Mouse (Mus musculus): ENCODE measurements around the gene Scamp3. TPM values are rescaled to one million over a fixed set of nuclear protein-coding genes. Genes with fewer than 3 reads are reported as not detected.

The Scamp3 gene
- polyA plus RNA-seq, 1 experiment from 2014 or later, result 93.9 TPM

DNA sequence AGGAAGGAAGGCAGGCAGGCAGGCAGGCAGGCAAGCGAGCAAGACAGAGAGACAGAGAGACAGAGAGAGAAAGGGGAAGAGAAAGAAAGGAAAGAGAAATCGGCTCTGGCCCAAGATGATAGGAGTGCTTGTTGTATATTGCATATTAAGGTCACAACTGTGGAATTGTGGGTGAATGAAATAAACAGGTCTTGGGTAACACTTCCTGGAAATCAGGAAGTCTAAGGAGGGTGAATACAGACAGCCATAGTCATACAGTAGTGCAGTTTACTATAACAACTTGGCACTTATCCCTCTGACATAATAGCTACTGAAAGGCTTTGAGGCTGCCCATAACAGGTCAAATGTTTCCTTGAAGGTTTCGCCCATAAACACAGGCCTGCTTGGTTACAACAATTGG lies 22.6 kb downstream of the Scamp3 start:
- H3K4me2 ChIP-seq (ENCODE audit: low read depth, low read length), result no peak overlapping the region
- H3K9ac ChIP-seq (ENCODE audit: low read length), result no peak overlapping the region
- H3K4me3 ChIP-seq (ENCODE audit: low read length), result no peak overlapping the region
- H3K36me3 ChIP-seq (ENCODE audit: control insufficient read depth, insufficient read depth), result no peaks in the 10 kb centered on the region
- no peak overlapping the region for H3K27ac ChIP-seq (ENCODE audit: low read length)
- WGBS, result 69% methylated on average over 3 of the region's 3 CpGs
- H3K9me3 ChIP-seq (replicated peaks; ENCODE audit: control insufficient read depth, low read length), result no peaks in the 10 kb centered on the region
- no peak for ATAC-seq (replicated peaks; ENCODE audit: extremely low read depth, insufficient read depth, low FRiP score)
- peaks cover 15% of the 10 kb centered on the region for H3K4me1 ChIP-seq (ENCODE audit: control insufficient read depth, insufficient read depth, low read length)
- no peaks in the 10 kb centered on the region for H3K27me3 ChIP-seq (ENCODE audit: control insufficient read depth, insufficient read depth, low read length)

DNA sequence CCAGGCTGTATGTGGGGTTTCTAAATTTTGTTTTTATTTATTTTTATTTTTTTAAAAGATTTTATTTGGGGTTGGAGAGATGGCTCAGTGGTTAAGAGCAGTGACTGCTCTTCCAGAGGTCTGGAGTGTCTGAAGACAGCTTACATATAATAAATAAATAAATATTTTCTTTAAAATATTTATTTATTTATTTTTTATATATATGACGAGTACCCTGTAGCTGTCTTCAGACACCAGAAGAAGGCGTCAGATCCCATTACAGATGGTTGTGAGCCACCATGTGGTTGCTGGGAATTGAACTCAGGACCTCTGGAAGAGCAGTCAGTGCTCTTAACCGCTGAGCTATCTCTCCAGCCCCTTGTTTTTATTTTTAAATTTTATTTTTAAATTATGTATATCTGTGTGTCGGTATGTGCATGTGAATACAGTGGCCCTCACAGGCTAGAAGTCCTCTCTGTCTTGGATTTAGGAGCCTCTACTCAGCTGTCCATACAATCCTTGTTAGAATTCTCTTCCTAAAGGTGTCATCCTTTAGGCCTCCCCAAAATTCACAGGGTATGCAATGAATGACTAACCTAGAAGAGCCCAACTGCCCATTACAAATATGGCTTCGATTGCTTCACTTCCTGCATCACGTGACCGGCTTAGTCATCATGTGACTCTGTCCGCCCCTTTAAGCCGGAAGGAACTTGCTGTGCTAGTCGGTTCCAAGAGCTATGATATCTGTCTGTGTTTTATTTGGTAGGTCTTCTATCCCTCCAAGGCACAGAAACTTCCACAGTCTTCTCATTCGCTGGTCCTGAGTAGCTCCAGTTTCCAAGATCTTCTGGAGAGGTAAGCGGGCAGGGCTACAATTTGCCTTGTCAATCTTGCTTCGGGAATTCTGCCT lies 25.2 kb downstream of the Scamp3 start, which contains the start of gene Gba:
TSS of gene Gba (plus strand) at position 676 of the 889 bp plus-strand sequence.
- peaks cover 6% of the 10 kb centered on the region for H3K36me3 ChIP-seq (ENCODE audit: control insufficient read depth, insufficient read depth)
- H3K27ac ChIP-seq (ENCODE audit: low read length), result peak within 1 kb of the TSS; percentile 66
- peak within 1 kb of the TSS; percentile 77 for H3K4me3 ChIP-seq (ENCODE audit: low read length)
- H3K4me1 ChIP-seq (ENCODE audit: control insufficient read depth, insufficient read depth, low read length), result peaks cover 4% of the 10 kb centered on the region
- peak; percentile 83 for ATAC-seq (replicated peaks; ENCODE audit: extremely low read depth, insufficient read depth, low FRiP score)
- WGBS, result 23% methylated on average over 13 of the region's 13 CpGs
- peak within 1 kb of the TSS; percentile 86 for H3K4me2 ChIP-seq (ENCODE audit: low read depth, low read length)
- H3K27me3 ChIP-seq (ENCODE audit: control insufficient read depth, insufficient read depth, low read length), result no peaks in the 10 kb centered on the region
- peak within 1 kb of the TSS; percentile 75 for H3K9ac ChIP-seq (ENCODE audit: low read length)
- H3K9me3 ChIP-seq (replicated peaks; ENCODE audit: control insufficient read depth, low read length), result no peaks in the 10 kb centered on the region

DNA sequence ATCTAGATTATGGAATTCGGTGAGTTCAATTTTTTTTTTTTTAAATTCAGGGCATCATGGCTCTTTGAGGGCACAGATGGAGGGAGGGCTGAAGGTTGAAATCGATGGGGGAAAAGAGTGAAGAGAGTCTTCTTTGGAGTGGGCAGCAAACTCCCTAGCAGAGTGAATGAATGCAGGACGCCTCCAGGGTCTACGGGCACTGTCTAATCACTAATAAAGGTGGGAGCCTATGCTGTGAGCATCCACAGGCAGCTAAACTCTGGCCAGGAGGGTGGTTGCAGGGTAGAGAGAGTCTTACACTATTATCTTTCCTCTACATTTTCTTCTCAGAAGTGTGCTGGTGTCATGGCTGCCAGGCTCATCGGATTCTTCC lies 25.9 kb downstream of the Scamp3 start:
- H3K4me3 ChIP-seq (ENCODE audit: low read length), result peak overlapping the region; percentile 77
- H3K9me3 ChIP-seq (replicated peaks; ENCODE audit: control insufficient read depth, low read length), result no peaks in the 10 kb centered on the region
- peaks cover 12% of the 10 kb centered on the region for H3K36me3 ChIP-seq (ENCODE audit: control insufficient read depth, insufficient read depth)
- no peaks in the 10 kb centered on the region for H3K27me3 ChIP-seq (ENCODE audit: control insufficient read depth, insufficient read depth, low read length)
- ATAC-seq (replicated peaks; ENCODE audit: extremely low read depth, insufficient read depth, low FRiP score), result no peak
- peak overlapping the region; percentile 66 for H3K27ac ChIP-seq (ENCODE audit: low read length)
- 26% methylated on average over 5 of the region's 5 CpGs for WGBS
- H3K4me1 ChIP-seq (ENCODE audit: control insufficient read depth, insufficient read depth, low read length), result peaks cover 4% of the 10 kb centered on the region
- peak overlapping the region; percentile 86 for H3K4me2 ChIP-seq (ENCODE audit: low read depth, low read length)
- peak overlapping the region; percentile 75 for H3K9ac ChIP-seq (ENCODE audit: low read length)

DNA sequence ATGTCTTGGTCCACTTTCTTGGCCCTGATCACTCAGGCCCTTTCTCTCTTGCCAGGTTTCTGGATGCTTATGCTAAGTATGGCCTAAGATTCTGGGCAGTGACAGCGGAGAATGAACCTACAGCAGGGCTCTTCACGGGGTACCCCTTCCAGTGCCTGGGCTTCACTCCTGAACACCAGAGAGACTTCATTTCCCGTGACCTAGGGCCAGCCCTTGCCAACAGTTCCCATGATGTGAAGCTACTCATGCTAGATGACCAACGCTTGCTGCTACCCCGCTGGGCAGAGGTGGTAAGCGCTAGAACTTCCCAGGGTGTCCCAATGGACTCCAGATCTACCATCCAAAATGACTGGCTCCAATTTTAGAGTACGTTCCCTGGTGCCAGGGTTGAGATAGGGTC lies 28.8 kb downstream of the Scamp3 start:
- Histone ChIP-seq H3K27ac (ENCODE audit: low read length) (no peak overlapping the region), H3K9me3 (replicated peaks; ENCODE audit: control insufficient read depth, low read length) (no peaks in the 10 kb centered on the region), H3K27me3 (ENCODE audit: control insufficient read depth, insufficient read depth, low read length) (no peaks in the 10 kb centered on the region), H3K36me3 (ENCODE audit: control insufficient read depth, insufficient read depth) (peaks cover 28% of the 10 kb centered on the region), H3K9ac (ENCODE audit: low read length) (no peak overlapping the region), H3K4me3 (ENCODE audit: low read length) (no peak overlapping the region), H3K4me2 (ENCODE audit: low read depth, low read length) (no peak overlapping the region), H3K4me1 (ENCODE audit: control insufficient read depth, insufficient read depth, low read length) (peaks cover 4% of the 10 kb centered on the region)
- ATAC-seq (replicated peaks; ENCODE audit: extremely low read depth, insufficient read depth, low FRiP score), result no peak
- 92% methylated on average over 7 of the region's 7 CpGs for WGBS

DNA sequence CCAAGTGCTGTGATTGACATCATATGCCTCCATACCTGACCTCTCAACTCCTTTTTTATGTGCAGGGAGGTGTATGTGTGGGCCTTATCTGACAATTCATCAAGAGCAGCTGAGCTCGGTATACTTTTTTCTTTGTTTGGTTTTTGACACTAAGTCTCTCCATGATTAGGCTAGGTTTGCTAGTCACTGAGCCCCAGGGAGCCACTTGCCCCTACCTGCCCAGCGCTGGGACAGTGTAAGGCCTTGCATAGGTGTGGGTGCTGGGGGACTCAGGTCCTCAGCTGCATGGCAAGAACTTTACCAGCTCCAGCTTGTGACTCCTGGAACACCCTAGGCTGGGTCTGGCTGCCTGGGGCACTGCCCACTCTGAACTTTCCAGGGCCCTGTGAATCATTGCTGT lies 29.4 kb downstream of the Scamp3 start:
- Histone ChIP-seq H3K4me1 (ENCODE audit: control insufficient read depth, insufficient read depth, low read length) (peaks cover 4% of the 10 kb centered on the region), H3K27ac (ENCODE audit: low read length) (no peak overlapping the region), H3K9ac (ENCODE audit: low read length) (no peak overlapping the region), H3K4me2 (ENCODE audit: low read depth, low read length) (no peak overlapping the region), H3K4me3 (ENCODE audit: low read length) (no peak overlapping the region), H3K9me3 (replicated peaks; ENCODE audit: control insufficient read depth, low read length) (no peaks in the 10 kb centered on the region), H3K36me3 (ENCODE audit: control insufficient read depth, insufficient read depth) (peaks cover 28% of the 10 kb centered on the region), H3K27me3 (ENCODE audit: control insufficient read depth, insufficient read depth, low read length) (no peaks in the 10 kb centered on the region)
- ATAC-seq (replicated peaks; ENCODE audit: extremely low read depth, insufficient read depth, low FRiP score), result no peak
- WGBS, result 78% methylated on average over 2 of the region's 2 CpGs

DNA sequence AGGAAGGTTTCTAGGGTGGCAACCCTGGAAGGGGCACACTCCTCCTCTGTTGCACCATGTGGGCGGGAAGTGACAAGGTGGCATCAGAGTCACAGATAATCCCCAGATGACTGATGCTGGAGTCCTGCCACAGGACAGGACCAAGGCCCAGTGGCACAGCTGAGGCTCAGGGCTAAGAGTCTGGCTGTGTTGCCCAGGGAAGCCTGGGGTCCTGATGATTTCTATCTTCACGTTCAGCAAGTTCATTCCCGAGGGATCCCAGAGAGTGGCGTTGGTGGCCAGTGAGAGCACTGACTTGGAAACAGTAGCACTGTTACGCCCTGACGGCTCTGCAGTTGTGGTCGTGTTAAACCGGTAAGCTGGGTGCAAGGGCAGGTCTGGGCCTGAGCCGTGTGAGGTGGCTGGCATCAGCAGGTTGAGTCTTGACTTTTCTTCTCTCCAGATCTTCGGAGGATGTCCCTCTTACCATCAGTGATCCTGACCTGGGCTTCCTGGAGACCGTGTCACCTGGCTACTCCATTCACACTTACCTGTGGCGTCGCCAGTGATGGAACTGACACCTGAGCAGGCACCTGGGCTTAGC lies 30.9 kb downstream of the Scamp3 start:
- Histone ChIP-seq H3K36me3 (ENCODE audit: control insufficient read depth, insufficient read depth) (peaks cover 28% of the 10 kb centered on the region), H3K4me3 (ENCODE audit: low read length) (no peak overlapping the region), H3K27ac (ENCODE audit: low read length) (no peak overlapping the region), H3K27me3 (ENCODE audit: control insufficient read depth, insufficient read depth, low read length) (no peaks in the 10 kb centered on the region), H3K9me3 (replicated peaks; ENCODE audit: control insufficient read depth, low read length) (no peaks in the 10 kb centered on the region), H3K9ac (ENCODE audit: low read length) (no peak overlapping the region), H3K4me1 (ENCODE audit: control insufficient read depth, insufficient read depth, low read length) (peaks cover 9% of the 10 kb centered on the region), H3K4me2 (ENCODE audit: low read depth, low read length) (no peak overlapping the region)
- ATAC-seq (replicated peaks; ENCODE audit: extremely low read depth, insufficient read depth, low FRiP score), result no peak
- 85% methylated on average over 13 of the region's 13 CpGs for WGBS

DNA sequence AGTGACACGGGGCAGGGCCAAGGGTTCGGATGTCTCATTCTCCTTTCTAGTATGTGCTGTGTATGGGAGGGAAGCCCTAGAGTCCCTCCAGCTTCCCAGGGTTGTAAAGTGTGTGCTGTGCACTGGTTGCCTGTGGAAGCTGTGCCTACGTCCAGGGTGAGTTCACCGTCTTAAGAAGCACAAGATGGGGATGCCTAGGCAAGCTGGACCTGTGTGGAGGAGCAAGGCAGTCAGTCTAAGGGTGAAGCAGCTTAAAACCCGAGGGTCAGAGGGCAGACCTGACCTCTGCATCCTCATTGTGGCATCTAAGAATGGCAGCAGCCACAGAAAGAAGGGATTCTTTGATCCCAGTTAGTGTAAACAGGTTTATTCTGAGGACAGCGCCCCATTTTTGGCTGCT lies 31.5 kb downstream of the Scamp3 start:
- Histone ChIP-seq H3K27ac (ENCODE audit: low read length) (no peak overlapping the region), H3K4me2 (ENCODE audit: low read depth, low read length) (no peak overlapping the region), H3K36me3 (ENCODE audit: control insufficient read depth, insufficient read depth) (peaks cover 28% of the 10 kb centered on the region), H3K9ac (ENCODE audit: low read length) (no peak overlapping the region), H3K27me3 (ENCODE audit: control insufficient read depth, insufficient read depth, low read length) (no peaks in the 10 kb centered on the region), H3K9me3 (replicated peaks; ENCODE audit: control insufficient read depth, low read length) (no peaks in the 10 kb centered on the region), H3K4me3 (ENCODE audit: low read length) (no peak overlapping the region), H3K4me1 (ENCODE audit: control insufficient read depth, insufficient read depth, low read length) (peaks cover 6% of the 10 kb centered on the region)
- WGBS, result 80% methylated on average over 6 of the region's 6 CpGs
- no peak for ATAC-seq (replicated peaks; ENCODE audit: extremely low read depth, insufficient read depth, low FRiP score)

DNA sequence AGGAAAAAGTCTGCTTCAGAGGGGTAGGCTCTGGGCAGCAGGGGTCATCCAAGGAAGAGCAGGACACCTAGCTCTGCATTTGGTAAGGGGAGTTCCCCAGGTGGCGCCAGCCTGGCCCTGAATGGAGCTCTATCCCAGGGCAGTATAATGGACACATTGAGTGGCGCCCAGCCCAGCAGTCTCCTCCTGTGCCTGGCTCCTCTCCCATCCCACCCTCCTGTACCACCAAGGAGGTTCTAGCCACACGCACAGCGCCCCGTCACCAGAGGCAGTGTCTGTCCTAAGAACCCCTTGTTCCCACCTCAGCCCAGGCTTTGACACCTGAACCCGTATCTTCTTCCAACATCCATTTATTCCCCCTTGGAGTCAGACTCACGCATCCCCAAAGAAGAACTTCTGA lies 32.5 kb downstream of the Scamp3 start:
- peaks cover 10% of the 10 kb centered on the region for H3K4me1 ChIP-seq (ENCODE audit: control insufficient read depth, insufficient read depth, low read length)
- no peak overlapping the region for H3K4me3 ChIP-seq (ENCODE audit: low read length)
- H3K27ac ChIP-seq (ENCODE audit: low read length), result no peak overlapping the region
- H3K27me3 ChIP-seq (ENCODE audit: control insufficient read depth, insufficient read depth, low read length), result no peaks in the 10 kb centered on the region
- no peak overlapping the region for H3K4me2 ChIP-seq (ENCODE audit: low read depth, low read length)
- H3K9ac ChIP-seq (ENCODE audit: low read length), result no peak overlapping the region
- no peaks in the 10 kb centered on the region for H3K9me3 ChIP-seq (replicated peaks; ENCODE audit: control insufficient read depth, low read length)
- H3K36me3 ChIP-seq (ENCODE audit: control insufficient read depth, insufficient read depth), result peaks cover 28% of the 10 kb centered on the region
- ATAC-seq (replicated peaks; ENCODE audit: extremely low read depth, insufficient read depth, low FRiP score), result no peak
- WGBS, result 94% methylated on average over 7 of the region's 7 CpGs

DNA sequence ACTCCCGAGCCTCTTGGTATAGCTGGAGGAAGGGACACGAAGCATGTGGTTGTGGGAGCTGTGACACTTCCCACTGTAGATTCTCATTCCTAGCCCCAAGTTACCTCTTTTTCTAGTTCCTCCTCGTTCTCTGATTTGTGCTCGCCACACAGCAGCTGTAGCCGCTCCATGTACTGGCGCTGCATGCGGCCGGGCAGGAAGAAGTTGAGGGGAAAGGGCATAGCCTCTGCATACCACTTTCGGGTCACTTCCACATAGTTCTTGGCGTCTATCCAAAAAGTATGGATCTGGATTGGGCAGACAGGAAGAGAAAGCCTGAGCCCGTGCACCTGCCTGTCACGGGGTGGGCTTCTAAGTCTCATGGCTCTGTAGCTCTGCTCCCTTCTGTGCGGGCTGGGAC lies 32.9 kb downstream of the Scamp3 start:
- Histone ChIP-seq H3K36me3 (ENCODE audit: control insufficient read depth, insufficient read depth) (peaks cover 28% of the 10 kb centered on the region), H3K9ac (ENCODE audit: low read length) (no peak overlapping the region), H3K4me3 (ENCODE audit: low read length) (no peak overlapping the region), H3K27ac (ENCODE audit: low read length) (no peak overlapping the region), H3K4me2 (ENCODE audit: low read depth, low read length) (no peak overlapping the region), H3K27me3 (ENCODE audit: control insufficient read depth, insufficient read depth, low read length) (no peaks in the 10 kb centered on the region), H3K9me3 (replicated peaks; ENCODE audit: control insufficient read depth, low read length) (no peaks in the 10 kb centered on the region), H3K4me1 (ENCODE audit: control insufficient read depth, insufficient read depth, low read length) (peaks cover 13% of the 10 kb centered on the region)
- ATAC-seq (replicated peaks; ENCODE audit: extremely low read depth, insufficient read depth, low FRiP score), result no peak
- 67% methylated on average over 13 of the region's 13 CpGs for WGBS
